Mouse (Mus musculus) A20 (cell line): ENCODE measurements around the gene Ankrd11.

Source experiments
- DNase-seq: peaks from one replicate; pipeline ENCODE4 v3.0.0-alpha.2; 2011; ENCODE audit warnings: low read depth, low spot score

The Ankrd11 gene

DNA sequence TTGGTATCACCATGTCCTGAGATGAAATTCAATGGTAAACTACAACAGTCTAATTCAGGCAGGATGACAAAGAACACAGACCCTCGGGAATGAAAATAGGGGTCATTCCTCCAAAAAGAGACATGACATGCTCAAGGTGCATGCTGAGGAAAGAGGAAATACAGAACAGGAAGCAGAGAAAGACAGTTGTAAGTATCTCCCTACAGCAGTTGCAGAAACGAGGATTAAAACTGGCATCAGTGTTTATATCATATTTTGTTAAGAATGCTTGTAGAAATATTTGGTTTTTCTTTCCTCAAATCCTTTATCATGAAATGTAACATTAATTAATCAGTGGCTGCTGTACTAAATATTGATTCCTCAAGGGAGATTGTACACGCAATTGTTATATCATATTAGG lies 75.4 kb downstream of the Ankrd11 start:
- no peak for DNase-seq

DNA sequence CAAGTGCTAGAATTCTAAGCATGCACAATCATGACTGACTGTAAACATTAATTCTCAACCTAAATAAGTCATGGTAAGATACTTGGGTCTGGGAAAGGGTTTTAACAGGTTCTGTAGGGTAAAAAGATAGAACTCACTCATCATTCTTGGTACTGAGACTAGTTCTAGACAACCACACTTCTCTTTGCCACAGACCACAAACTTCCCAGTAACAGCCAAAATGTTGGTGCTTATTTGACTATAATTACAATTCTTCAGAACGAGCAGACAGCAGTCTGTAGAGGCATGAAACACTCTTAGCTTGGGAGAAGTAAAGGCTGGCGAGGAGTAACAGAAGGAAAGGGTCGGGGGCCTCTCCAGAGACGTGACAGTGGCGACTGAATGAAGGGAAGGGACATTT lies 80.0 kb downstream of the Ankrd11 start:
- DNase-seq: no peak

- DNase-seq: no peak
Observed at GRCm38 (mm10) chr8:122961458-122961857, 80.6 kb downstream of the Ankrd11 start.

- no peak for DNase-seq
Observed at GRCm38 (mm10) chr8:122960932-122961331, 81.1 kb downstream of the Ankrd11 start.

GRCm38 (mm10) chr8:122960323-122960722 lies 81.8 kb downstream of the Ankrd11 start:
- DNase-seq: no peak

GRCm38 (mm10) chr8:122955997-122956396 lies 86.1 kb downstream of the Ankrd11 start:
- no peak for DNase-seq

- no peak for DNase-seq
Observed at GRCm38 (mm10) chr8:122955195-122955594, 86.9 kb downstream of the Ankrd11 start.

- DNase-seq: no peak
Observed at GRCm38 (mm10) chr8:122954090-122954799, 87.8 kb downstream of the Ankrd11 start.

DNA sequence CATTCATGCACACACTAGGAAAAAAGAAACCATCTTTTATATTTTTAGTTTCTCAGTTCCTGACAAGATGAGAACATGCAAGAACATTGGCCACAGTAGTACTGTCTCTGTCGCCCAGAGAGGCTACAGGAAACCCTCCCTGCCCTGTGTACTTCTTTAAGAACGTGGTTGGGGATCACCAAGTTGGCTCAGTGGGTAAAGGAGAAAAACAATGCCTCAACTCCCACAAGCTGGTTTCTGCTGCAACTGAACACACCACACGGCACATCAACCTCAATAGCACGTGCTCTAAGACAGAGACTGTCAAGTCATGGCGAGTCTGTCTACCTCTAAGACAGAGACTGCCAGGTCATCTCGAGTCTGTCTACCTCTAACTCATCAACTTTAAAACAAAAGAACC lies 89.0 kb downstream of the Ankrd11 start:
- no peak for DNase-seq

- no peak for DNase-seq
Observed at GRCm38 (mm10) chr8:122951456-122951855, 90.6 kb downstream of the Ankrd11 start.

DNA sequence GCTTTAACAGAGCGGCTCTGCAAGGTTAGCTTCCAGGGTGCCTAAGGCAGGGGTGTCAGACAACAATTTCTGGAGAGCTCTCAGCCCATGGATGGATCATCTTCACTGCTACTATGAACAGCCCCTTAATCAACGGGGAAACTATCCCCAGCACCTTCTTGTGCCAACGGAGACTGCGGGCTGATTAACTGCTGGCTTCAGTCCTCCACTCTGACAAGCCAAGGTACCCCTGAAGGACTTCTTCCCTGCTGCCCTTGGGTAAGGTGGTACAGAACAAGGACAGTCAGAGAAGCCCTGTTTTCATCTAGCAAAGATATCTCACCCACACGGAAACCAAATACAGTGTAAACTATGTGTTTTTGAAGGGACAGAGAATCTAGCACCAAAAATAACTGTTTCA lies 92.4 kb downstream of the Ankrd11 start:
- no peak for DNase-seq

DNA sequence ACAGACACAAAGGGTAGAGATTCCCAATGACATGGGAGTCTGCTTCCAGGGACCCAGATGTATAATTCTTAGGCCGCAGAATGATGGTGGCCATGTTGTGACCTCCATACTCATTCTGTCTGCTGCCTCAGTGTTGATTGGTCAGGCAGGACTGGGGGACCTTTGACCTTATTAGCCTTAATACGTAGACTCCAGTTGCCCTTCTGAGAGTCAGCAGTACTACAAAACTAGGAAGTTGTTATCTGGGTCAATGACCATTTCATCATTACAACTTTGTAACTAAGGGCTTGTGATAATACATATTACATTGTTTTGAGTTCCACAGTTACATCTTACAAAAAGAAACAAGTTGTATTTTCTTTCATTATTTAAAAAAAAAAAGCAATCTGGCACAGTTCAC lies 96.3 kb downstream of the Ankrd11 start:
- no peak for DNase-seq

GRCm38 (mm10) chr8:122942803-122943713 lies 99.0 kb downstream of the Ankrd11 start:
- peak; percentile 75 for DNase-seq

- peak; percentile 77 for DNase-seq
Observed at GRCm38 (mm10) chr8:122938591-122938990, 103.5 kb downstream of the Ankrd11 start.

DNA sequence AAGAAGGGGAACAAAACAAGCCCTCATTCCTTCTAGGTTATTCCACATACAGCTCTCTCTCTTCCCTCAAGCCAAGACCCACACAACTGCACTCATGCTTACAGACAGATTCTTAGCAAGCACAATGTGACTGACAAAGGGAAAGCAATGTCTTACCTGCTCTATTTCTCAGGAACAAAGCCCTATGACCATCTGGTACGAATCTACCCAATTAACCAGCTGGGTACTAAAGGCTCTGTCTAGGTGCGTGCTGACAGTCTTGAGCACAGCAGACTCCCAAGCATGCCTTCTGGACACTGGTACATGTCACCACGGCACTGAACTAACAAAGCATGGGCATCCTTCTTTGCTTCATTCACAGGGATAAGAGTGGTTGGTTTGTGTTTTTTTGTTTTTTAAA lies 103.9 kb downstream of the Ankrd11 start:
- DNase-seq: no peak

GRCm38 (mm10) chr8:122937545-122938053 lies 104.5 kb downstream of the Ankrd11 start:
- peak; percentile 68 for DNase-seq

- no peak for DNase-seq
Observed at GRCm38 (mm10) chr8:122935912-122936311, 106.2 kb downstream of the Ankrd11 start.

- DNase-seq: no peak
Observed at GRCm38 (mm10) chr8:122935118-122935517, 107.0 kb downstream of the Ankrd11 start.

- DNase-seq: no peak
Observed at GRCm38 (mm10) chr8:122933973-122934372, 108.1 kb downstream of the Ankrd11 start.

- DNase-seq: no peak
Observed at GRCm38 (mm10) chr8:122932561-122932959, 109.5 kb downstream of the Ankrd11 start.

DNA sequence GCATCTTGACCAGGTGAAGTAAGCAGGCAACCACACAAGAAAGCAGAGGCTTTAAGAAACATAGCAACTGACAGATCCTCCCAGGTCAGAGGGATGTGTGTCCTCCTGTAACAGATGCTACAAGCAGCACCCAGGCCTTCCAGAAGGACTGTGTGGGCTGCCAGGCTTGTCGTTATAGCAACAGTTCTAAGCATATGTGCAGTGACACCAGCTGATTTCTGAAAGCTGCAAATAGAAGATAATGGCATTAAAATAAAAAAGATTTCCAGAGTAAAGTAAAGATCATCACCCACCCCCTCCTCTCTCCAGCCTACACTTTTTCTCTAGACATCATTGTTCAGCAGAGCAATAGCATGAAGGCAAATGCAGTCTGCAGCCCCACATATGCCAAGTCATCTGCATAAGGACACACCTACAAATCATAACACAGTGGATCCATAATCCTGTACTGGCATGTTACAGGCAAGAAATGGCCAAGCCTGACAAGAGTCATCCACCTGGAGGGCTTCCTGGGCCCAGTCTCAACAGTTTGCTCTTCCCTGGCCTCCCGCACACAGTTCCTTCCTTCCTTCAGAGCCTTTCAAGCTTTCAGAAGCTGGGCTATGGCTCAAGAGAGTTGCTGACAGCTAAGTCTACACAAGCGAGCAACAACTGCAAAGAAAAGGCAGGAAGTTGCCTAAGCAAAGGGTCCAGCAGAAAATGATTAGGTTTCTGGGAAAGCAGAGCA lies 110.1 kb downstream of the Ankrd11 start:
- DNase-seq: no peak
